Mouse (Mus musculus): Measurements from ENCODE around the gene Izumo1r. TPM values are rescaled to one million over a fixed set of nuclear protein-coding genes. Genes with fewer than 3 reads are reported as not detected.

Izumo1r gene
- polyA plus RNA-seq (2017; shearing (Covaris generic)) = 1,156 TPM

GRCm38 (mm10) chr9:14903581-14904378 is at the start of gene Izumo1r:
TSS of gene Izumo1r (minus strand) at chr9:14903949.

DNA sequence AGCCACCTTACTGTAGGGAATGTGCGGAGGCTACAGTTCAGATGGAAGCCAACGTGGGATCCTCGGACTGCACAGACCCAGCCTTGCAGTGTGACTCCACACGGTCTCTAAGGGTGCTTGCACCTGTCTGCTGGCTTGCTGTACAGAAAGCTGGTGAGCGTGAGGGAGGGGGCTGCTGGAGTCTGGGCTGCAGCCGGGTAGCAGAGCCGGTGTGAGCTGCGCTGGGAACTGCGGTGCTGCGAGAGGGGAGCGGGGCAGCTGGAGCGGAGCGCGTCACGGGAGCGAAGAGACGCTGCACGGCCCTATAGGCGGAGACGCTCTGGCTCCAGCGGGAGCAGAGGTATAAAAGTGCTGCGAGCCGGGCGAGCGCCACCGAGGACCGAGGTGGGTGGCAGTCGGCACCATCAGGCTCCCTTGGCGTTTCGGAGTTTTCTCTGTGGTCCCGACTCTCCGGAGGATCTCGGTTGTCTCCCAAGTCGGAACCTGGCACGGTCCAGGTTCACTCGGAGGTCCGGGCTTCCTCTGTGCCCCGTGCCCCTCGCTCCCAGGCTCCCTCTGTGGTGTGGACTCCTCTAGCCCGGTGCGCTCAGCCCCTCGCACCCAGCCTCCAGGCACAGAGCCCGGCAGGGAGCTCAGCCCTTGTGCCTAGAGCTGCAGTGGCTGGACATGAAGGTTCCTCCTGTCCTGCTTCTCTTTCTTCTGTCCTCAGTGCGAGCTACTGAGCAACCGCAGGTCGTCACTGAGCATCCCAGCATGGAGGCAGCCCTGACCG is 43.7 kb downstream of the Izumo1r start, which contains the start of gene Gpr83:
Gpr83 (plus strand) TSS at position 343 of the 772 bp plus-strand sequence.

Other genes starting within 250 kb of the Izumo1r start
- not detected for gene Piwil4, start 163.2 kb downstream of the Izumo1r start, polyA plus RNA-seq (2017; shearing (Covaris generic))
- gene Fut4, start 151.6 kb downstream of the Izumo1r start, polyA plus RNA-seq (2017; shearing (Covaris generic)) = 0.17 TPM
- not detected for gene 1700012B09Rik, start 132.9 kb downstream of the Izumo1r start, polyA plus RNA-seq (2017; shearing (Covaris generic))
- 38.0 TPM for gene Mre11a, start 119.3 kb downstream of the Izumo1r start, polyA plus RNA-seq (2017; shearing (Covaris generic))
- 22.9 TPM for gene Ankrd49, start 119.1 kb downstream of the Izumo1r start, polyA plus RNA-seq (2017; shearing (Covaris generic))
- gene Gpr83, start 43.7 kb downstream of the Izumo1r start, polyA plus RNA-seq (2017; shearing (Covaris generic)) = 132 TPM
- 24.2 TPM for gene Panx1, start 141.5 kb upstream of the Izumo1r start, polyA plus RNA-seq (2017; shearing (Covaris generic))
- gene Hephl1, start 208.2 kb upstream of the Izumo1r start, polyA plus RNA-seq (2017; shearing (Covaris generic)) = not detected

Data from activated CD4-positive, CD25-positive, alpha-beta regulatory T cell, adult 9 weeks (primary cell).